Mouse (Mus musculus): ENCODE results near the gene Kat14. TPM values are rescaled to one million over a fixed set of nuclear protein-coding genes. Genes with fewer than 3 reads are reported as not detected.

The Kat14 gene
- polyA plus RNA-seq, 1 experiment from 2014 or later = 22.4 TPM

- Histone ChIP-seq H3K4me2 (replicated peaks) (no peak overlapping the region), H3K4me1 (replicated peaks; ENCODE audit: control insufficient read depth, insufficient read depth, low read length) (peaks cover 16% of the 10 kb centered on the region), H3K27me3 (ENCODE audit: control insufficient read depth, insufficient read depth, low read length) (no peaks in the 10 kb centered on the region), H3K9me3 (ENCODE audit: control insufficient read depth, low read length) (no peaks in the 10 kb centered on the region), H3K27ac (no peak overlapping the region), H3K36me3 (replicated peaks; ENCODE audit: control insufficient read depth, insufficient read depth) (peaks cover 47% of the 10 kb centered on the region), H3K4me3 (replicated peaks; ENCODE audit: low read length) (no peak overlapping the region), H3K9ac (no peak overlapping the region)
- ATAC-seq (ENCODE audit: low FRiP score) = no peak
- 88% methylated on average over 4 of the region's 4 CpGs for WGBS
- no peak for DNase-seq (ENCODE audit: low spot score)
These were observed 2.8 kb downstream of the Kat14 start for GRCm38 (mm10) chr2:144371566-144371965.

GRCm38 (mm10) chr2:144373063-144373462 lies 4.3 kb downstream of the Kat14 start:
- ATAC-seq (ENCODE audit: low FRiP score) (no peak), DNase-seq (ENCODE audit: low spot score) (no peak)
- 96% methylated on average over 9 of the region's 9 CpGs for WGBS
- H3K4me2 ChIP-seq (replicated peaks) = no peak overlapping the region
- H3K9me3 ChIP-seq (ENCODE audit: control insufficient read depth, low read length) = no peaks in the 10 kb centered on the region
- peaks cover 62% of the 10 kb centered on the region for H3K36me3 ChIP-seq (replicated peaks; ENCODE audit: control insufficient read depth, insufficient read depth)
- no peak overlapping the region for H3K4me3 ChIP-seq (replicated peaks; ENCODE audit: low read length)
- no peaks in the 10 kb centered on the region for H3K27me3 ChIP-seq (ENCODE audit: control insufficient read depth, insufficient read depth, low read length)
- H3K4me1 ChIP-seq (replicated peaks; ENCODE audit: control insufficient read depth, insufficient read depth, low read length) = peaks cover 15% of the 10 kb centered on the region
- H3K9ac ChIP-seq = no peak overlapping the region
- H3K27ac ChIP-seq = no peak overlapping the region

- 97% methylated on average over 10 of the region's 10 CpGs for WGBS
- H3K36me3 ChIP-seq (replicated peaks; ENCODE audit: control insufficient read depth, insufficient read depth) = peaks cover 83% of the 10 kb centered on the region
These were observed 6.4 kb downstream of the Kat14 start for GRCm38 (mm10) chr2:144375063-144375703.

GRCm38 (mm10) chr2:144381293-144381692 lies 12.5 kb downstream of the Kat14 start:
- H3K27me3 ChIP-seq (ENCODE audit: control insufficient read depth, insufficient read depth, low read length) = no peaks in the 10 kb centered on the region
- no peak overlapping the region for H3K4me2 ChIP-seq (replicated peaks)
- no peak overlapping the region for H3K9ac ChIP-seq
- 91% methylated on average over 3 of the region's 3 CpGs for WGBS
- no peaks in the 10 kb centered on the region for H3K9me3 ChIP-seq (ENCODE audit: control insufficient read depth, low read length)
- no peaks in the 10 kb centered on the region for H3K4me1 ChIP-seq (replicated peaks; ENCODE audit: control insufficient read depth, insufficient read depth, low read length)
- ATAC-seq (ENCODE audit: low FRiP score) (no peak), DNase-seq (ENCODE audit: low spot score) (no peak)
- no peak overlapping the region for H3K4me3 ChIP-seq (replicated peaks; ENCODE audit: low read length)
- H3K36me3 ChIP-seq (replicated peaks; ENCODE audit: control insufficient read depth, insufficient read depth) = peaks cover 91% of the 10 kb centered on the region
- H3K27ac ChIP-seq = no peak overlapping the region

More at GRCm38 (mm10) chr2:144375063-144375703, 6.4 kb downstream of the Kat14 start:
- peaks cover 5% of the 10 kb centered on the region for H3K4me1 ChIP-seq (replicated peaks; ENCODE audit: control insufficient read depth, insufficient read depth, low read length)
- DNase-seq (ENCODE audit: low spot score) = no peak
- no peak for ATAC-seq (ENCODE audit: low FRiP score)
- H3K4me3 ChIP-seq (replicated peaks; ENCODE audit: low read length) = no peak overlapping the region
- H3K9ac ChIP-seq = no peak overlapping the region
- no peak overlapping the region for H3K4me2 ChIP-seq (replicated peaks)
- H3K9me3 ChIP-seq (ENCODE audit: control insufficient read depth, low read length) = no peaks in the 10 kb centered on the region
- H3K27ac ChIP-seq = no peak overlapping the region
- H3K27me3 ChIP-seq (ENCODE audit: control insufficient read depth, insufficient read depth, low read length) = no peaks in the 10 kb centered on the region

GRCm38 (mm10) chr2:144381741-144382140 lies 13.0 kb downstream of the Kat14 start:
- ATAC-seq (ENCODE audit: low FRiP score) (no peak), DNase-seq (ENCODE audit: low spot score) (no peak)
- H3K27ac ChIP-seq = no peak overlapping the region
- H3K27me3 ChIP-seq (ENCODE audit: control insufficient read depth, insufficient read depth, low read length) = no peaks in the 10 kb centered on the region
- no peak overlapping the region for H3K4me2 ChIP-seq (replicated peaks)
- H3K9me3 ChIP-seq (ENCODE audit: control insufficient read depth, low read length) = no peaks in the 10 kb centered on the region
- H3K4me3 ChIP-seq (replicated peaks; ENCODE audit: low read length) = no peak overlapping the region
- no peak overlapping the region for H3K9ac ChIP-seq
- 94% methylated on average over 4 of the region's 4 CpGs for WGBS
- no peaks in the 10 kb centered on the region for H3K4me1 ChIP-seq (replicated peaks; ENCODE audit: control insufficient read depth, insufficient read depth, low read length)
- H3K36me3 ChIP-seq (replicated peaks; ENCODE audit: control insufficient read depth, insufficient read depth) = peaks cover 91% of the 10 kb centered on the region

- Histone ChIP-seq H3K4me3 (replicated peaks; ENCODE audit: low read length) (no peak overlapping the region), H3K4me2 (replicated peaks) (no peak overlapping the region), H3K27ac (no peak overlapping the region), H3K4me1 (replicated peaks; ENCODE audit: control insufficient read depth, insufficient read depth, low read length) (no peaks in the 10 kb centered on the region), H3K27me3 (ENCODE audit: control insufficient read depth, insufficient read depth, low read length) (no peaks in the 10 kb centered on the region), H3K9me3 (ENCODE audit: control insufficient read depth, low read length) (no peaks in the 10 kb centered on the region), H3K9ac (no peak overlapping the region), H3K36me3 (replicated peaks; ENCODE audit: control insufficient read depth, insufficient read depth) (peaks cover 82% of the 10 kb centered on the region)
- DNase-seq (ENCODE audit: low spot score) = no peak
- WGBS = 88% methylated on average over 7 of the region's 7 CpGs
- no peak for ATAC-seq (ENCODE audit: low FRiP score)
These were observed 13.9 kb downstream of the Kat14 start for GRCm38 (mm10) chr2:144382624-144383138.

DNA sequence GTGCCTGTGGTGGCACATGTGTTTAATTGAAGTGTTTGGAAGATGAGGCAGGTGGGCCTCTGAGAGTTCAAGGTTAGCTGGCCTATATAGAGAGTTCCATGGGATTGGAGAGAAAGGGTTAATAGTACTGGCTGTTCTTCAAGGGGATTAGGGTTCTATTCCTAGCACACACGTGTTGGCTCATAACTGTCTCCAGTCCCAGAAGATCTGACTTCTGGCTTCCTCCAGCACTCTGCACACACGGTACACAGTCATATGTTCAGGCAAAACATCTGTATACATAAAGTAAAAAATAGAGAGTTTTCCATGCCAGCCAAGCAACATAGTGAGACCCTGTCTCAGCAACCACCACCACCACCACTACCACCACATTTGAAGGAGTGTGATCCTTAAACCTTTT lies 17.5 kb downstream of the Kat14 start:
- 0 out of 2 replicates have a peak, but pooled peaks cover 3% of the 10 kb centered on the region for H3K9me3 ChIP-seq (ENCODE audit: control insufficient read depth, low read length)
- H3K36me3 ChIP-seq (replicated peaks; ENCODE audit: control insufficient read depth, insufficient read depth) = peaks cover 74% of the 10 kb centered on the region
- no peak overlapping the region for H3K4me2 ChIP-seq (replicated peaks)
- no peak overlapping the region for H3K4me3 ChIP-seq (replicated peaks; ENCODE audit: low read length)
- H3K9ac ChIP-seq = no peak overlapping the region
- no peaks in the 10 kb centered on the region for H3K27me3 ChIP-seq (ENCODE audit: control insufficient read depth, insufficient read depth, low read length)
- no peak for DNase-seq (ENCODE audit: low spot score)
- no peak overlapping the region for H3K27ac ChIP-seq
- ATAC-seq (ENCODE audit: low FRiP score) = no peak
- 77% methylated on average over 2 of the region's 2 CpGs for WGBS
- no peaks in the 10 kb centered on the region for H3K4me1 ChIP-seq (replicated peaks; ENCODE audit: control insufficient read depth, insufficient read depth, low read length)

- H3K4me3 ChIP-seq (replicated peaks; ENCODE audit: low read length) = no peak overlapping the region
- peaks cover 72% of the 10 kb centered on the region for H3K36me3 ChIP-seq (replicated peaks; ENCODE audit: control insufficient read depth, insufficient read depth)
- no peaks in the 10 kb centered on the region for H3K4me1 ChIP-seq (replicated peaks; ENCODE audit: control insufficient read depth, insufficient read depth, low read length)
- no peak overlapping the region for H3K27ac ChIP-seq
- DNase-seq (ENCODE audit: low spot score) (no peak), ATAC-seq (ENCODE audit: low FRiP score) (no peak)
- H3K27me3 ChIP-seq (ENCODE audit: control insufficient read depth, insufficient read depth, low read length) = no peaks in the 10 kb centered on the region
- H3K4me2 ChIP-seq (replicated peaks) = no peak overlapping the region
- WGBS = 50% methylated on average over 3 of the region's 3 CpGs
- no peak overlapping the region for H3K9ac ChIP-seq
- H3K9me3 ChIP-seq (ENCODE audit: control insufficient read depth, low read length) = 0 out of 2 replicates have a peak, but pooled peaks cover 3% of the 10 kb centered on the region
These were observed 19.6 kb downstream of the Kat14 start for GRCm38 (mm10) chr2:144388416-144388815.

- H3K27ac ChIP-seq = no peak overlapping the region
- no peak for DNase-seq (ENCODE audit: low spot score)
- no peak overlapping the region for H3K4me3 ChIP-seq (replicated peaks; ENCODE audit: low read length)
- no peaks in the 10 kb centered on the region for H3K27me3 ChIP-seq (ENCODE audit: control insufficient read depth, insufficient read depth, low read length)
- peaks cover 75% of the 10 kb centered on the region for H3K36me3 ChIP-seq (replicated peaks; ENCODE audit: control insufficient read depth, insufficient read depth)
- H3K4me1 ChIP-seq (replicated peaks; ENCODE audit: control insufficient read depth, insufficient read depth, low read length) = no peaks in the 10 kb centered on the region
- no peaks in the 10 kb centered on the region for H3K9me3 ChIP-seq (ENCODE audit: control insufficient read depth, low read length)
- no peak overlapping the region for H3K4me2 ChIP-seq (replicated peaks)
- 92% methylated on average over 4 of the region's 4 CpGs for WGBS
- no peak overlapping the region for H3K9ac ChIP-seq
- ATAC-seq (ENCODE audit: low FRiP score) = no peak
These were observed 30.7 kb downstream of the Kat14 start for GRCm38 (mm10) chr2:144399531-144399930.

Measured in hindbrain, embryonic 14.5 days (tissue).